ENCODE assay signal across 16 mouse cellular contexts in genomic region chr4:134736147-134736546, GRCm38 (mm10). TPM values are rescaled to one million over a fixed set of nuclear protein-coding genes. Genes with fewer than 3 reads are reported as not detected.
DNase-seq lines count a peak whose midpoint lies in the region; ATAC-seq and TF ChIP-seq lines count a peak whose summit lies in the region.
"Had no signal": no experiment of that assay in that cellular context is flagged by ENCODE, and none has a peak within 500 bp of the region (broad histone marks: within the 10 kb centered on the region; RNA-seq: fewer than 3 reads in every experiment).

No protein-coding gene starts in this region.

- no peak overlapping the region for H3K4me2 ChIP-seq in limb, embryonic 12.5 days
- H3K4me2 ChIP-seq: forebrain, embryonic 15.5 days; hindbrain, embryonic 14.5 days had no signal

- no peaks in the 10 kb centered on the region for H3K9me3 ChIP-seq in heart, embryonic 10.5 days
- H3K9me3 ChIP-seq in limb, embryonic 12.5 days: no peaks in the 10 kb centered on the region
- H3K9me3 ChIP-seq: forebrain, embryonic 15.5 days; midbrain, embryonic 10.5 days had no signal

- ATAC-seq in limb, embryonic 12.5 days (ENCODE audit: insufficient number of reproducible peaks, insufficient read depth, low FRiP score, low TSS enrichment, low read depth): no peak
- ATAC-seq in CD4-positive, CD25-positive, alpha-beta regulatory T cell, adult 4 months: no peak
- ATAC-seq: forebrain, embryonic 15.5 days had no signal

- H3K27me3 ChIP-seq in heart, adult 2 months (ENCODE audit: control insufficient read depth, insufficient read depth, low read length): no peaks in the 10 kb centered on the region
- 0 out of 2 replicates have a peak, but pooled peaks cover 8% of the 10 kb centered on the region for H3K27me3 ChIP-seq in heart, embryonic 10.5 days (ENCODE audit: insufficient read depth, poor library complexity, severe bottlenecking)
- H3K27me3 ChIP-seq in limb, embryonic 12.5 days: no peaks in the 10 kb centered on the region
- H3K27me3 ChIP-seq: forebrain, embryonic 15.5 days had no signal

- no peak overlapping the region for H3K4me3 ChIP-seq in heart, adult 2 months
- no peak overlapping the region for H3K4me3 ChIP-seq in heart, embryonic 10.5 days
- no peak overlapping the region for H3K4me3 ChIP-seq in cortical plate, adult 2 months (ENCODE audit: insufficient read depth, low read length)
- H3K4me3 ChIP-seq in limb, embryonic 12.5 days (replicated peaks): no peak overlapping the region
- H3K4me3 ChIP-seq: forebrain, embryonic 15.5 days; midbrain, embryonic 10.5 days had no signal

- H3K79me2 ChIP-seq in heart, adult 2 months (replicated peaks; ENCODE audit: control insufficient read depth, insufficient read depth, low read length): no peaks in the 10 kb centered on the region

- H3K4me1 ChIP-seq in heart, adult 2 months (ENCODE audit: control insufficient read depth, insufficient read depth, low read length): peaks cover 15% of the 10 kb centered on the region
- H3K4me1 ChIP-seq in heart, embryonic 10.5 days: peaks cover 38% of the 10 kb centered on the region
- H3K4me1 ChIP-seq in cortical plate, adult 2 months (ENCODE audit: control insufficient read depth, insufficient read depth, low read length): peaks cover 7% of the 10 kb centered on the region
- H3K4me1 ChIP-seq in limb, embryonic 12.5 days (replicated peaks): peaks cover 64% of the 10 kb centered on the region

- no peak for DNase-seq in heart, adult 2 months
- no peak for DNase-seq in heart, embryonic 10.5 days (ENCODE audit: low spot score)
- DNase-seq in 3T3-L1 (ENCODE audit: low read depth, low spot score): peak; percentile 33
- DNase-seq in cerebellum, postnatal 36 days: no peak
- no peak for DNase-seq in adrenal gland, postnatal 4 days (ENCODE audit: low spot score in 2 of 2)
- DNase-seq: adrenal gland, postnatal 36 days; cerebellum, adult 2 months; kidney, adult 18-20 months; layer of hippocampus, adult 9-11 months; lung, adult 18-20 months had no signal

- no peaks in the 10 kb centered on the region for H3K36me3 ChIP-seq in heart, adult 2 months (ENCODE audit: control insufficient read depth, insufficient read depth, low read length)
- H3K36me3 ChIP-seq in heart, embryonic 10.5 days: no peaks in the 10 kb centered on the region
- H3K36me3 ChIP-seq in limb, embryonic 12.5 days: no peaks in the 10 kb centered on the region
- H3K36me3 ChIP-seq: forebrain, embryonic 15.5 days; midbrain, embryonic 10.5 days had no signal

- intact Hi-C loops in heart, adult 2 months (cut with DNase I): no loop called here

- TF ChIP-seq CTCF in heart, adult 2 months (IDR thresholded peaks at IDR 0.05): no peak
- no peak for TF ChIP-seq CTCF in cortical plate, adult 2 months (IDR thresholded peaks at IDR 0.05; ENCODE audit: extremely low read depth, insufficient read depth, low read length)

- peak overlapping the region; percentile 36 for H3K27ac ChIP-seq in heart, adult 2 months
- H3K27ac ChIP-seq in heart, embryonic 10.5 days: no peak overlapping the region
- peak overlapping the region; percentile 38; the same call in 1 of the 2 replicates for H3K27ac ChIP-seq in cortical plate, adult 2 months (ENCODE audit: insufficient read depth, low read length)
- peak overlapping the region; percentile 89 for H3K27ac ChIP-seq in limb, embryonic 12.5 days
- H3K27ac ChIP-seq: forebrain, embryonic 15.5 days; hindbrain, embryonic 14.5 days; midbrain, embryonic 10.5 days had no signal

- no peak for TF ChIP-seq EP300 in heart, adult 2 months (IDR thresholded peaks at IDR 0.05; ENCODE audit: insufficient read depth, low read depth, low read length)

- 0 out of 2 replicates have a peak overlapping the region, but pooled peaks have one; percentile 5 for H3K9ac ChIP-seq in heart, adult 2 months (ENCODE audit: low read depth, low read length)
- peak overlapping the region; percentile 51; the same call in 1 of the 2 replicates for H3K9ac ChIP-seq in limb, embryonic 12.5 days (replicated peaks)
- H3K9ac ChIP-seq: forebrain, embryonic 15.5 days; hindbrain, embryonic 14.5 days had no signal

- WGBS in heart, adult 2 months: 68% methylated on average over 7 of the region's 7 CpGs
- 68% methylated on average over 7 of the region's 7 CpGs for WGBS in heart, embryonic 10.5 days
- WGBS in limb, embryonic 12.5 days: 14% methylated on average over 7 of the region's 7 CpGs

- no peak for TF ChIP-seq POLR2A in heart, adult 2 months (IDR thresholded peaks at IDR 0.05; ENCODE audit: insufficient read depth, low read depth, low read length)
- TF ChIP-seq POLR2A in cortical plate, adult 2 months (IDR thresholded peaks at IDR 0.05; ENCODE audit: extremely low read depth, insufficient read depth, low read length): 0 out of 2 replicates have a peak, but pooled peaks have one; percentile 24

RNA-seq across cellular contexts. Expression of gene Ldlrap1, which starts 31.7 kb away (rescaled TPM):
- 10 to 100 TPM; 11.5 to 12.6 TPM for total RNA-seq in heart, adult 2 months (2021)
- 12.4 and 14.1 TPM in 2 replicates for polyA plus RNA-seq in heart, adult 2 months (2012; rRNA removed)
- polyA plus RNA-seq in heart, embryonic 10.5 days (2016; fragmentation: Nextera tagmentation; extraction: Ambion mirVana): 17.6 and 17.8 TPM in 2 replicates
- 3.0 and 3.3 TPM in 2 replicates for polyA plus RNA-seq in cortical plate, adult 2 months (2012; rRNA removed)
- 21.7 and 23.3 TPM in 2 replicates for polyA plus RNA-seq in limb, embryonic 12.5 days (2016; fragmentation: Nextera tagmentation; extraction: Ambion mirVana)
- 10 to 100 TPM; 26.1 to 42.4 TPM for polyA plus RNA-seq in CD4-positive, CD25-positive, alpha-beta regulatory T cell, adult 4 months (2017; shearing (Covaris generic))
- 10 to 100 TPM; 39.1 to 44.7 TPM for total RNA-seq in adrenal gland, postnatal 4 days (2021)

RNA-seq across cellular contexts. Expression of gene Man1c1, which starts 32.1 kb away (rescaled TPM):
- 10 to 100 TPM; 24.8 to 28.4 TPM for total RNA-seq in heart, adult 2 months (2021)
- 14.1 and 17.6 TPM in 2 replicates for polyA plus RNA-seq in heart, adult 2 months (2012; rRNA removed)
- polyA plus RNA-seq in heart, embryonic 10.5 days (2016; fragmentation: Nextera tagmentation; extraction: Ambion mirVana): 8.3 and 8.6 TPM in 2 replicates
- 18.9 and 20.5 TPM in 2 replicates for polyA plus RNA-seq in cortical plate, adult 2 months (2012; rRNA removed)
- 2.9 and 3.4 TPM in 2 replicates for polyA plus RNA-seq in limb, embryonic 12.5 days (2016; fragmentation: Nextera tagmentation; extraction: Ambion mirVana)
- polyA plus RNA-seq in CD4-positive, CD25-positive, alpha-beta regulatory T cell, adult 4 months (2017; shearing (Covaris generic)): 1 to 10 TPM; 1.0 to 1.4 TPM
- 10 to 100 TPM; 28.6 to 29.6 TPM for total RNA-seq in adrenal gland, postnatal 4 days (2021)
